Mouse (Mus musculus): ENCODE measurements around the gene Gm20812. TPM values are rescaled to one million over a fixed set of nuclear protein-coding genes. Genes with fewer than 3 reads are reported as not detected.

Gm20812 gene
- not detected in 2 replicates for polyA plus RNA-seq (2012; ENCODE audit: low replicate concordance)

DNA sequence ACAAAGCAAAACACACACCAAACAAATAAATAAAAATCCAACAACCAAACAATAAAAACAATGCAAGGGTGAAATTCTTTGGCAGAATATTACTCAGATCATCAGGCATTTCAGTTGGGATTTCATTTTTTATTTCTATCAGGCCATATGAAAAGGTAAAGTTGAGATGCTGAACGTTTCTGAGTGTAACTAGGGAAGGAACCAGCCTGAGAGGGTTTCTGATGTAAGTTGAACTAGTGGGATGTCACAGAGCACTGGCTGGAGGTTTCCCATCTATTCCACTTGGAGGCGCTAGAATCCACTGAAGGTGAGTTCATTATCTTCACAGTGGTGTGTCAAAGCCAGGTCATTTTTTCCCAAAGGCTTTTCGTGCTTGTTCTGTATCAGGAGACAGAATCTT is at the start of gene Gm20812:
Gm20812 (plus strand) TSS at position 301 of the 400 bp plus-strand sequence.

Other genes starting within 250 kb of the Gm20812 start
- gene Gm29554, start 108.0 kb upstream of the Gm20812 start, polyA plus RNA-seq (2012; ENCODE audit: low replicate concordance), result not detected in 2 replicates